Mouse (Mus musculus): ENCODE results near the gene Alpl. TPM values are rescaled to one million over a fixed set of nuclear protein-coding genes. Genes with fewer than 3 reads are reported as not detected.

Gene Alpl
- polyA plus RNA-seq, 1 experiment from 2014 or later, result 14.6 TPM

DNA sequence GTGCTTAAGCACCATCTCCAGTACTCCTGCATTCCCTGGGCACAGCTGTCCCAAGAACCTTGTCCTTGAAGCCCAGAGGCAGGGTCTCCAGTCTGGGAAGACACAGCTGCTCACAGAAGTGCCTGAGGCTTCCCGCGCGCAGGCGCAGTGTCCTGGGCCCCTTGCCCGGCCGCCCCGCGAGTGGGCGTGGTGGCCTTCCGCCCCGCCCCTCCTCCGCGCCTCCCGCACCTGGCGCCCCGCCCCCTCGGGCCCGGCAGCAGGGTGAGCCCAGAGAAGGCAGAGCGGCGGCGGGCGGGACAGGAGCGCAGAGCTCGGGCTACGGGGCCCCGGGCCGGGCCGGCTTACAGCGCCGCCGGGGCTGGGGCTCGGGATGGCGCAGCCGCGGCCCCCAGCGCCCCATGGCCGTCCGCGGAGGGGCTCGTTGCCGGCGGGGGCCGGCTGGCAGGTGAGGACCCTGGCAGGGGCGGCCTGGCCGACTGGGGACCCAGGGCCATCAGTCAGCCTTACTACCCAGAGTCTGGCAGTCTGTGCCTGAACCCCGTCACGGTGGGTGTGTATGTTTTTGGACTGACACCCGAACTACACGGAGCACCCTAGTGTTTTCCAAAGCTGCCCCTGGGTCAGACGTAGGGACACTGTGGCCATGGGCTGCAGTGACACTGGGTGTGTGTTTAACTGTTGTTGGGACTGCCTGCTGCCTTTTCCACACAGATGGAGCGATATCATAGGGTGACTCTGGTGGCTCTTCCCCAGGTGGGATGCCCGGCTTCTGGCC lies 88.8 kb downstream of the Alpl start:
- H3K27me3 ChIP-seq (replicated peaks), result no peaks in the 10 kb centered on the region
- H3K4me1 ChIP-seq, result peaks cover 41% of the 10 kb centered on the region
- H3K9me3 ChIP-seq (replicated peaks), result no peaks in the 10 kb centered on the region
- H3K36me3 ChIP-seq, result 0 out of 2 replicates have a peak, but pooled peaks cover 5% of the 10 kb centered on the region
- H3K4me2 ChIP-seq, result peak overlapping the region; percentile 91
- peak; percentile 78 for ATAC-seq (ENCODE audit: low FRiP score)
- H3K9ac ChIP-seq (replicated peaks), result peak overlapping the region; percentile 73
- peak overlapping the region; percentile 56 for H3K4me3 ChIP-seq (replicated peaks)
- WGBS, result 3% methylated on average over 43 of the region's 52 CpGs
- 0 out of 2 replicates have a peak overlapping the region, but pooled peaks have one; percentile 30 for H3K27ac ChIP-seq (replicated peaks)

DNA sequence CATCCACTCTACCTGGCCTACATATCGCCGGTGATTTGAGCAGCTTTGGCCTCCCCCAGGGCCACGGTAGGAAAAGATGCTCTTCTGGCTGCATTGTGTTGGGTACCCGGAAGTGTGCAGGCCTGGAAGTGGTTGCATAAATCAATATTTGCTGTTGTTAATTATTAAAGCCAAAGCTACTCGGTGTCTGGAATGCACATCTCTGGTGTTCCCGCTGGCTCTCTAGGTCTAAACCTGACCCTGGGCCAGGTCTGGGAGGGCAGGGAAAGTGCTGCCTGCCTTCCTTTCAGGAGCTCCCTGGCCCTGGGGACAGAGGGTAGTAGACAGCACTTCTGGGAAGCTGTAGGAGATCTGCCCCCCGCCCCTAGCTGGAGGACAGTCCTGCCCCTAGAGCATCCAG lies 89.7 kb downstream of the Alpl start:
- no peak overlapping the region for H3K4me3 ChIP-seq (replicated peaks)
- 0 out of 2 replicates have a peak, but pooled peaks cover 5% of the 10 kb centered on the region for H3K36me3 ChIP-seq
- H3K9ac ChIP-seq (replicated peaks), result no peak overlapping the region
- ATAC-seq (ENCODE audit: low FRiP score), result no peak
- 0 out of 2 replicates have a peak overlapping the region, but pooled peaks have one; percentile 30 for H3K27ac ChIP-seq (replicated peaks)
- H3K9me3 ChIP-seq (replicated peaks), result no peaks in the 10 kb centered on the region
- peak overlapping the region; percentile 91 for H3K4me2 ChIP-seq
- H3K27me3 ChIP-seq (replicated peaks), result no peaks in the 10 kb centered on the region
- WGBS, result 62% methylated on average over 7 of the region's 7 CpGs
- peaks cover 41% of the 10 kb centered on the region for H3K4me1 ChIP-seq

DNA sequence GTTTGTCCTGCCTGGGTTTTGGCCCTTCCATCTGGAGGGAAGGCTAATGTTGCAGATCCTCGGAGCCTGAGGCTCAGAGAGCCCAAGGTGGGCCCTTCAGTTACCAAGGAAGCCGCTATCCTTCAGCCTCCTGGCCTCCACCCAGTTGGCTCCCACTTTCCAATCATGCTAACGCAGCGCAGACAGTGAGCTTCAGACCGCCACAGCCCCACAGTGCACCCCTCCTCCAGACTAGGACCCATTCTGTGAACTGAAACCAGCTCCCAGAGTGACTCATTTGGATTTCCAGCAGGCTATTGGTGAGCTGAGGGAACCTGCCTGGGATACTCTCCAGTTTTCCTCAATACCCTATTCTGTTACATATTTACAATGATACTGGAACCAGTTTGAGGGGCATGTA lies 90.8 kb downstream of the Alpl start:
- no peaks in the 10 kb centered on the region for H3K27me3 ChIP-seq (replicated peaks)
- no peak overlapping the region for H3K27ac ChIP-seq (replicated peaks)
- peaks cover 41% of the 10 kb centered on the region for H3K4me1 ChIP-seq
- no peaks in the 10 kb centered on the region for H3K9me3 ChIP-seq (replicated peaks)
- no peak overlapping the region for H3K4me3 ChIP-seq (replicated peaks)
- H3K9ac ChIP-seq (replicated peaks), result no peak overlapping the region
- WGBS, result 66% methylated on average over 5 of the region's 5 CpGs
- H3K36me3 ChIP-seq, result 0 out of 2 replicates have a peak, but pooled peaks cover 5% of the 10 kb centered on the region
- no peak for ATAC-seq (ENCODE audit: low FRiP score)
- H3K4me2 ChIP-seq, result no peak overlapping the region

DNA sequence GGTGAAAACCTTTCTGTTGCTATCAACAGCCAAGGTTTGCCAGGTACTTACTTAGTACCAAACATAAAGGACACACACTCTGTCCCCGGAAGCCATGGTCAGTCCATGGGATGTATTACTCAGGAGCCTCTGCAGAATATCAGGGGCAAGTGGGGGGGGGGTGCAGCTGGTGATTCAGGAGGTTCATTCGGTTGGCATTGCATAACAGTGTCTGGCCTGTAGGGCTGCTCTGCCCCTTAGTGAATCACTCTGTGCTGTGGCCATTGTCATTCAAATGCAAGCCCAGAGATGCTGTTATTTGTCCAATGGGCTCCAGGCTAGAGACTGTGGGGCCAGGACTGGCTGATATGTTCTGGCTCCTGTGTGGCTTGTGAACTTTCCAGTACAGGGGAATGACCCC lies 91.6 kb downstream of the Alpl start:
- Histone ChIP-seq H3K9me3 (replicated peaks) (no peaks in the 10 kb centered on the region), H3K27me3 (replicated peaks) (no peaks in the 10 kb centered on the region)
- WGBS, result 48% methylated on average over 2 of the region's 2 CpGs

DNA sequence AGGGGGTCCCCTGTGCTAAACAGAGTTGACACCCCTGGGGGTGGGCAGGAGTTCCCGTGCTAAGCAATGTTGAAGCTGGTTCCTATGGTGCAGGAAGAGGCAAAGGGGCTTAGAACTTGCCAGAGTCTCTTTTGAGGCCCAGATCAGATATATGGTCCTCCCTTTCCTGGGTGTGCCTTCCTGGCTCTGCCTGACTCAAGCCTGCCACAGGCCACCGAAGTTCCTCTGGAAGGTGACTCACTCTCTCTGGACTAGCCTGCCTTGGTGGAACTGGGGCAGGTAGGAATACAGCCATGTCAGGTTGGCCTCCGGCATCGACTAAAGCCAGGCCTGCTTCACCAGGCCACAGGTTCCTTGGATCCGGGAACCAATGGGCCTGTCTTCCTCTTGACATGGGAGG lies 93.1 kb downstream of the Alpl start:
- H3K4me2 ChIP-seq, result no peak overlapping the region
- no peaks in the 10 kb centered on the region for H3K9me3 ChIP-seq (replicated peaks)
- H3K9ac ChIP-seq (replicated peaks), result no peak overlapping the region
- peaks cover 40% of the 10 kb centered on the region for H3K4me1 ChIP-seq
- no peaks in the 10 kb centered on the region for H3K27me3 ChIP-seq (replicated peaks)
- 0 out of 2 replicates have a peak, but pooled peaks cover 5% of the 10 kb centered on the region for H3K36me3 ChIP-seq
- H3K4me3 ChIP-seq (replicated peaks), result no peak overlapping the region
- WGBS, result 91% methylated on average over 5 of the region's 5 CpGs
- no peak overlapping the region for H3K27ac ChIP-seq (replicated peaks)
- ATAC-seq (ENCODE audit: low FRiP score), result no peak

More for the DNA sequence above, 91.6 kb downstream of the Alpl start:
- no peak overlapping the region for H3K4me3 ChIP-seq (replicated peaks)
- peaks cover 42% of the 10 kb centered on the region for H3K4me1 ChIP-seq
- ATAC-seq (ENCODE audit: low FRiP score), result no peak
- no peak overlapping the region for H3K9ac ChIP-seq (replicated peaks)
- no peak overlapping the region for H3K4me2 ChIP-seq
- H3K27ac ChIP-seq (replicated peaks), result no peak overlapping the region
- 0 out of 2 replicates have a peak, but pooled peaks cover 5% of the 10 kb centered on the region for H3K36me3 ChIP-seq

DNA sequence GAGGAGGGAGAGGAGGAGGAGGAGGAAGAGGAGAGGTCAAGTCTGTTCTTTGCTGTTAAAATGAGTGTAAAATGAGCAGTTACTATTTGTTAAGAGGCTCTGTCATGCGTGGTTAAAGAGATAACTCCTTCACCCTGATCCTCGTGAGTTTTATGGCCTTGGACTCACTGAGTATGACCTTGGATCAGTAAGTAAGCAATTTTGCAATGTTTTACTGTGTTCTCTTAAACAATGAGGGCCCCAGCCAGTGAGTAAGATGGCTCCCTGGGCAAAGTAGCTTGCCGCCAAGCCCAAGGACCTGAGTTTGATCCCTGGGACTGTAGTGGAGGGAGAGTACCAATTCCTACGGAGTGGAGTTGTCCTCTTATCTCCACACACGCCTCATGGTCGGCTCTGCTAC lies 95.2 kb downstream of the Alpl start:
- Histone ChIP-seq H3K4me2 (no peak overlapping the region), H3K4me1 (peaks cover 35% of the 10 kb centered on the region), H3K9ac (replicated peaks) (no peak overlapping the region), H3K27me3 (replicated peaks) (no peaks in the 10 kb centered on the region), H3K36me3 (0 out of 2 replicates have a peak, but pooled peaks cover 5% of the 10 kb centered on the region), H3K27ac (replicated peaks) (no peak overlapping the region), H3K9me3 (replicated peaks) (no peaks in the 10 kb centered on the region), H3K4me3 (replicated peaks) (no peak overlapping the region)
- 73% methylated on average over 6 of the region's 6 CpGs for WGBS
- no peak for ATAC-seq (ENCODE audit: low FRiP score)

DNA sequence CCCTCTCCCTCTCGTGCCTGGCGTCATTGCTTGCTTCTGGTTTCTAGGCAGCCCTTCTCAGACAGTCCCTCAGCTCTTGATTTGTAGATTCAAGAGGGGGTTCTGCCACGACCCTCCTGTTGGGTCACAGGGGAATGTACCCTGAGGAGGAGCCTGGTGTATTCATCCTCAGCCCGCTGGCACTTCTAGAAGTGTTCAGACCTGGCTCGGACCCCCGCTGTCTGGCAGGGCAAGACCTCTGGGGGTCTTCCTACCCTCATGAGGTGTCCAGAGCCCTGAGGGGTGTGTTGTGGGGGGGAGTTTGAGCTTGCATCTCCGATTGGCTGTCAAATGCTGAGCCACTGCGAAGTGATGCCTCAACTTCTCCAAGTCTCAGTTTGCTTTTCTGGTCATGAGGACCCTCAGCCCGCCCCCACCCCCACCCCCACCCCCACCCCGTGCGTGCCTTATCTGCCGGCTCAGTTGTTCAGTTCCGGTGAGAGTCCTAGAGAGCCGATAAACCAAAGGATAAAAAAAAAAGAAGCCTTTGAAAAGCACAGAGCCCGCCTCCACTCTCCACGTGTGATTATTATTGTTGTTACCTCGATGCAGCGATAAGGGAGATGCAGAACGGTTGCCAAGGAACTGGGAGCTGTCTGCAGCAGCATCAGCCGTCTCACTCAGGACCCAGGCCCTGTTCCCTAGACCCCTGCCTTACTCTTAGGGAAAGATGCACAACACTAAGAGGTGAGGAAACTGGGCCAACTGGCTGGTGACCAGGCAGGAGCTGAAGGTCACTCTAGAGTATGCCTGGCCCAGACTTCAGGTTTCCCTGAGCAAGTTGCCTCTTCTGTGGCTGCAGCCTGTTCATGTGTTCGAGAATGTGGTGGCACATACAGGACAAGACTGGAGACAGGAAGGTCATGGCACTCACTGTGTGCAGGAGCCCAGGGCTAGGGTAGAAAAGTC lies 96.6 kb downstream of the Alpl start:
- no peak overlapping the region for H3K4me3 ChIP-seq (replicated peaks)
- WGBS, result 54% methylated on average over 21 of the region's 21 CpGs

DNA sequence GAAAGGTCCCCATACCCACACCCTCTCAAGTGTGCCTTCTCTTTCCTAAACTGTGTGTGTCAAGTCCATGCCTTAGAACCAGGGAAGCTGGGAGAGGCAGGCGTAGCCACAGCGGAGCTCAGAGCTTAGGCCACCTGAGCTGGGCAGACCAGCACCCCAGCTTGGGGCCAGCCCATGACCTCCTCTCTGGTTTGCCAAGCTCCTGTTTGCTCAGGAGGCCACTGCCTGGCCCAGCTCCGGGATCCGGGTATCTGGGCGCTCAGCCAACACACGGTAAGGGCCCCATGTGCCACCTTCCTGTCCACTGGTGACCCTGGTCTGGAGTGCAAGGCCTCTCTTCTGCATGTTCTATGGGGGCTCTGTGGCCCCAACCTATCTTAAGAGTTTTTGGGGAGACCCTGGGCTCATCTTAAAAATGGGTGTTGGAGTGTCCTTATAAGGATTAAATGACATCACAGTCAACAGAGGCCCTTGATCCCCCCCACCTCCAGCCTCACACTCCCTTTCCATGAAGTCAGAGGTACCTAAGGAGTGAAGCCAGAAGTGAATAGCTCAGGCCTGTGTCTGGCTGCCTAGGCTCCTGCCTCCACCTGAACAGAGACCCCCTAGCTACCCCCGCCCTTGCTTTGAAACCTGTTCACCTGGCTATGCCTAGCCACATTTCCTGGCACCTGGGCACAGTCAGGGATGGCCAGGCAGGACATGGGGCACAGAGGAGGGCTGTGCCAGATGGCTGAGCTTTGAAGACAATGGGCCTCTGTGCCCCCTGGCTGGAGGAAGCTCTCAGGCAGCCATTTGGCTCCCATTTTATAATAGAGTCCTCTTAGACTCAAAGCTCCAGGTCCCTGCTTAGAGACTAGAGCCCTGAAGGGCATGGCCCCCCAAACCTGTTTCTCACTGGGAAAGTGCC lies 97.9 kb downstream of the Alpl start:
- Histone ChIP-seq H3K9ac (replicated peaks) (no peak overlapping the region), H3K27me3 (replicated peaks) (no peaks in the 10 kb centered on the region), H3K4me2 (no peak overlapping the region), H3K9me3 (replicated peaks) (no peaks in the 10 kb centered on the region), H3K36me3 (no peaks in the 10 kb centered on the region), H3K4me1 (peaks cover 36% of the 10 kb centered on the region), H3K4me3 (replicated peaks) (no peak overlapping the region), H3K27ac (replicated peaks) (0 out of 2 replicates have a peak overlapping the region, but pooled peaks have one; percentile 23)
- ATAC-seq (ENCODE audit: low FRiP score), result 0 out of 2 replicates have a peak, but pooled peaks have one; percentile 16
- 80% methylated on average over 7 of the region's 7 CpGs for WGBS

More for the DNA sequence above, 96.6 kb downstream of the Alpl start:
- H3K4me2 ChIP-seq, result no peak overlapping the region
- H3K27me3 ChIP-seq (replicated peaks), result no peaks in the 10 kb centered on the region
- H3K9ac ChIP-seq (replicated peaks), result no peak overlapping the region
- H3K4me1 ChIP-seq, result peaks cover 36% of the 10 kb centered on the region
- H3K27ac ChIP-seq (replicated peaks), result no peak overlapping the region
- no peaks in the 10 kb centered on the region for H3K36me3 ChIP-seq
- no peak for ATAC-seq (ENCODE audit: low FRiP score)
- no peaks in the 10 kb centered on the region for H3K9me3 ChIP-seq (replicated peaks)

DNA sequence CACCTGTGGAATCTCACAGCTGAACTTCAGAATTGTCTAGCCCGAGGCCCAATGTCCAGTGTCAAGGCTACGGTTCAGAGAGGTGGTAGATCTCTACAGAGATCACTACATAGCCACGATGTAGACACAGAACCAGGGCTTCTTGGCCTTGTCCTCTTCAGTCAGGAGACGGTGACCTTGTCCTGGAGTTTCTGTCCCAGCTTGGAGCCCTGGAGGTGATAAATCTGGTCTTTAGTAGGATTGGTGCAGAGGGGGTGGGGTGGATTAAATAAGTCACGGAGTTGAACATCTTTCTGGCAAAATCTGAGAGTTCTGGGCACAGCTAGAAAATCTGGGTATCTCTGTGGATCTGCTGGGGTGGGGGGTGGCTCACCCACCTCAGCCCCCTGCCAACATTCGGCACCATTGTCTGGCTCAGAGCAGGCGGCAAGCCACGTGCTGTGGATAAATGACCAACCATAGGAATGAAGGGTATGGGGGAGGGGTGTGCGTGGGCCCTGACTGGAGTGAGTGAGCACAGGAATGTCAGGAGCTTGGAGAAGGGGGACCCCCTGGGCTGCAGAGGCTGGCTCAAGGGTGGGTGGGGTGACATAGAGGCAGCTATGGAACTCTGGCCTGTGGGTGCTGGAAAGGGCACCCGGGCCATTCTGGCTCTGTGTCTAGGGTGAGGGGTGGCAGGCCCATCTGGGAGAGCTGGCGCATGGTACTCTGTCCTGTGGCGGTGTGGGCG lies 98.9 kb downstream of the Alpl start:
- Histone ChIP-seq H3K9ac (replicated peaks) (no peak overlapping the region), H3K9me3 (replicated peaks) (no peaks in the 10 kb centered on the region), H3K36me3 (no peaks in the 10 kb centered on the region), H3K27ac (replicated peaks) (no peak overlapping the region), H3K27me3 (replicated peaks) (no peaks in the 10 kb centered on the region), H3K4me2 (no peak overlapping the region), H3K4me3 (replicated peaks) (no peak overlapping the region), H3K4me1 (peaks cover 36% of the 10 kb centered on the region)
- no peak for ATAC-seq (ENCODE audit: low FRiP score)
- 64% methylated on average over 13 of the region's 13 CpGs for WGBS

DNA sequence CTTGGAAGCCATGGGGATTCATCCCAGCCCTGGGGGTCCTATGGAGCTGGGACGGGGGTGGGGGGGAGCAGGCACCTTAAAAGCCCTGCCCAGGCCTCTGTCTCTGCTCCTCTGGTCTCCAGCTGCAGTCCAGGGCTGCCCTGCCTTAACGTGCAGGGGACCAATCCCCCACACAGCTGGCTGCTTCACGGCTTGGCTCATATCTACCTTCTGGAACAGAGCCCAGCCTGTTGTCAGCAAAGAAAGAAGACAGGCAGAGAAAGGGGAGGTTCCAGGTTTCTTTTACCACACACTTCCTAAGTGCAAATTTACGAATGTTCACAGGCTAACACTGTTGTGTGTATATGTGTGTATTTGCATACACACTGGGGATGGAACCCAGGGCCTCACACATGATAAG lies 100.3 kb downstream of the Alpl start:
- Histone ChIP-seq H3K27me3 (replicated peaks) (no peaks in the 10 kb centered on the region), H3K9me3 (replicated peaks) (no peaks in the 10 kb centered on the region), H3K4me3 (replicated peaks) (no peak overlapping the region), H3K4me1 (peaks cover 36% of the 10 kb centered on the region), H3K27ac (replicated peaks) (peak overlapping the region; percentile 37), H3K36me3 (no peaks in the 10 kb centered on the region), H3K9ac (replicated peaks) (no peak overlapping the region), H3K4me2 (no peak overlapping the region)
- 22% methylated on average over 4 of the region's 4 CpGs for WGBS
- ATAC-seq (ENCODE audit: low FRiP score), result no peak

All from neural tube, embryonic 15.5 days (tissue).